In genomic region chr1:131134942-131135522, GRCm38 (mm10) we compare ENCODE assay signal across 1 mouse cellular context.
TF ChIP-seq lines count a peak whose summit lies in the region.

No protein-coding gene starts in this region.

TF ChIP-seq in CH12.LX, 34 proteins besides CTCF, POLR2A, EP300 and RAD21 (continued from another document):
- TF ChIP-seq MAFK (IDR thresholded peaks at IDR 0.05; ENCODE audit: insufficient replicate concordance, low read length) (no peak), SMC3 (IDR thresholded peaks at IDR 0.05; ENCODE audit: low read depth, low read length) (no peak), ETS1 (conservative IDR thresholded peaks at IDR 0.05; ENCODE audit: low read depth, low read length) (peak; percentile 46; the same call in 1 of the 2 replicates), MYC (IDR thresholded peaks at IDR 0.05; ENCODE audit: low read depth, low read length) (0 out of 2 replicates have a peak, but pooled peaks have one; percentile 20), JUN (IDR thresholded peaks at IDR 0.05; ENCODE audit: insufficient read depth, low read depth, low read length) (no peak), TBP (conservative IDR thresholded peaks at IDR 0.05; ENCODE audit: low read depth, low read length) (no peak), USF1 (IDR thresholded peaks at IDR 0.05; ENCODE audit: low read depth, low read length) (no peak), POLR2AphosphoS2 (IDR thresholded peaks at IDR 0.05; ENCODE audit: low read depth, low read length) (no peak), MXI1 (IDR thresholded peaks at IDR 0.05; ENCODE audit: low read depth, low read length) (peak; percentile 55; the same call in 1 of the 2 replicates), ELF1 (IDR thresholded peaks at IDR 0.05; ENCODE audit: low read depth, low read length) (no peak), IRF4 (IDR thresholded peaks at IDR 0.05; ENCODE audit: low read depth, low read length) (0 out of 2 replicates have a peak, but pooled peaks have one; percentile 36), ZKSCAN1 (IDR thresholded peaks at IDR 0.05; ENCODE audit: borderline replicate concordance, low read depth, low read length) (no peak), MAZ (IDR thresholded peaks at IDR 0.05; ENCODE audit: low read depth, low read length) (no peak), SIN3A (IDR thresholded peaks at IDR 0.05; ENCODE audit: low read length) (peak; percentile 44; the same call in 1 of the 2 replicates), E2F4 (IDR thresholded peaks at IDR 0.05; ENCODE audit: insufficient replicate concordance, low read depth, low read length) (no peak), BHLHE40 (IDR thresholded peaks at IDR 0.05; ENCODE audit: low read depth, low read length) (peak; percentile 55), USF2 (conservative IDR thresholded peaks at IDR 0.05; ENCODE audit: low read depth, low read length) (no peak), NELFE (IDR thresholded peaks at IDR 0.05; ENCODE audit: low read depth, low read length) (no peak), PAX5 (IDR thresholded peaks at IDR 0.05; ENCODE audit: low read length) (no peak), ZNF384 (IDR thresholded peaks at IDR 0.05; ENCODE audit: low read depth, low read length) (no peak), MEF2A (IDR thresholded peaks at IDR 0.05; ENCODE audit: borderline replicate concordance, low read depth, low read length) (no peak)
